Mouse (Mus musculus) olfactory bulb, adult 2 months (tissue): ENCODE data around the gene Srsf10.

ENCODE experiments used
- CTCF ChIP-seq: fragments of 200-500 bp; IDR thresholded peaks from 2 replicates; pipeline ENCODE4 v1.5.1; 2012; ENCODE audit warnings: low read depth, mild to moderate bottlenecking, low read length, moderate library complexity; ENCODE audit not compliant: insufficient read depth
- POLR2A ChIP-seq: fragments of 200-500 bp; IDR thresholded peaks from 2 replicates; pipeline ENCODE4 v1.6.1; 2012; ENCODE audit warnings: mild to moderate bottlenecking, low read depth, low read length, moderate library complexity; ENCODE audit not compliant: insufficient read depth

DNA sequence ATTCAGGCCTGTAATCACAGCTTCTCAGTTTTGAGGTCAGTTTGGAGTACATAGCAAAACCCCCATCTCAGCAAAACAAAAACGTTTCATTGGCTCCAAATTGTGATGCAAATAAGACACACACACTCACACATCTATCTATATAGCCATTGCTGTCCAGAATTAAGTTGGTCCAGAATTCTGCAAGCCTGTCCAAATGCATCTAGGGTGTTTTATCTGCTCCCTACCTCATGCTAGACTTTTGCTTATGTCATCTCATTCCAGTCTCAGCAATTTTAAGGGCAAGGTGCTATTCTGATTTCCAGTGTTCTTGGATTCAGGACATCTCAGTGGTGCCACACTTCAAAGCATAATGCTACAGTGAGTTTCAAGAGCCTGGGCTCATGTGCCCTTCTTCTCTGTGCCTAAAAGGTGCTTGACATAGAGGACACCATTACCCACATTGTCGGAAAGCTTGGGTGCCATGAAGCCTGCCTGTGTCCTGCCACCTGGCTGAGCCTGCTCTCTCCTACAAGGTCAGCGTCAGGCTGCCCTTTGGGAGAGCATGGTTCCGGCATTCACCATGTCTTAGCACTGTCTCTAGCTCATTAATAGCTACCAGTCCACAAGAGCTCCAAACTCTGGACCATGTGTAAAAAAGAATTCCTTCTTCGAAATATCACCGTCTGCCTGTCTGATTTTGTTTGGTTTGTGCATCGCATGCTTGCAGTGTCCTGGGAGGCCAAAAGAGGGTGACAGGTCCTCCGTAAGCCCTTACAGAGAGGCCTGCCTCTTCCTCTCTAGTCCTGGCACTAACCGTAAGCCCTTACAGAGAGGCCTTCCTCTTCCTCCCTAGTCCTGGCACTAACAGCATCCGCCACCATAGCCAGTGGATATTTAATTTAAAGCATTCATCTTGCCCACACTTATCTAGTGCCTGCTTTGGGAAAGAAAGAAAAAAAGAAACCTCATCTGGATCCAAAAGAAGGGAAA is 19.3 kb downstream of the Srsf10 start:
- TF ChIP-seq CTCF (no peak), POLR2A (no peak)
